Mouse (Mus musculus) megakaryocyte, embryonic 14.5 days (primary cell): ENCODE measurements at regions not wholly inside any gene's neighbourhood (a gene's known extent, or its start where the extent isn't known, plus 50 kb on each side); places are given as distances from the start of the nearest gene placed in this dataset.

Source experiments
- FLI1 ChIP-seq: IDR thresholded peaks from 2 replicates; pipeline ENCODE4 v1.6.1; 2012; ENCODE audit warnings: low read length, inconsistent platforms, mixed read lengths
- GATA1 ChIP-seq: IDR thresholded peaks from 3 replicates; pipeline ENCODE4 v1.6.1; 2012; ENCODE audit warnings: mixed read lengths, low read length, inconsistent platforms, borderline replicate concordance

DNA sequence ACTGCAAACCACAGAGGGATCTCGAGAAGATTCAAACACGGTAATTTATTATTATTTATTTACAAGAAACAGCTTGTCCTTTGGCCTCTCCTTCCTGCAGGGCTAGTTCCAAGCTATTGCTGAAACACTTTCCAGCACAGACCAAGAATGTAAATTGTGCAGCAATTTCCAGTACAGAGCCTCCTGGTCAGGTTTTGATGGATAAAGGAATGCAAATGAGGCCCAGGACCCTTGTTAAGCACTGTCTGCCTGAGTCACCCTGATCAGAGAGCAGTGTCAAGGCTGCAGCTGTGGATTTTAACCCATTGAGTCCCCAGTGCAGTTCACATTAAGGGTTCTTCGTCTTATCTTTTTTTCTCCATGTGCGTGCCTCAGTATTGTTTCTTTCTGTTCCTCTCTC lies 142.3 kb upstream of the Zkscan2 start:
- no peak for TF ChIP-seq GATA1
- TF ChIP-seq FLI1: no peak
